Mouse (Mus musculus): ENCODE measurements at regions not wholly inside any gene's neighbourhood (a gene's known extent, or its start where the extent isn't known, plus 50 kb on each side); places are given as distances from the start of the nearest gene placed in this dataset.

GRCm38 (mm10) chr3:101657979-101658378 lies 53.5 kb upstream of the Atp1a1 start:
- no peak for TF ChIP-seq CTCF (IDR thresholded peaks at IDR 0.05)
- TF ChIP-seq EP300 (IDR thresholded peaks at IDR 0.05): no peak
